Mouse (Mus musculus): ENCODE results near the gene Rgs10. TPM values are rescaled to one million over a fixed set of nuclear protein-coding genes. Genes with fewer than 3 reads are reported as not detected.

Gene Rgs10
- 2.7 and 3.5 TPM in 2 replicates for polyA plus RNA-seq (2016; fragmentation: Nextera tagmentation; extraction: Ambion mirVana)

- H3K27me3 ChIP-seq (ENCODE audit: low read depth, poor library complexity, severe bottlenecking) = peaks cover 86% of the 10 kb centered on the region
- H3K36me3 ChIP-seq = no peaks in the 10 kb centered on the region
- H3K4me3 ChIP-seq = peak within 1 kb of the TSS; percentile 80
- DNase-seq (ENCODE audit: low spot score) = peak; percentile 77
- no peaks in the 10 kb centered on the region for H3K9me3 ChIP-seq (replicated peaks)
- under 1% methylated on average over 96 of the region's 102 CpGs for WGBS
- peak within 1 kb of the TSS; percentile 73 for H3K27ac ChIP-seq
- H3K4me1 ChIP-seq = peaks cover 20% of the 10 kb centered on the region
Measured at GRCm38 (mm10) chr7:128417930-128418779, at the start of gene Rgs10. Gene Rgs10, minus strand, starts transcription at chr7:128418758.

GRCm38 (mm10) chr7:128462406-128462805, 43.8 kb upstream of the Rgs10 start:
- 72% methylated on average over 5 of the region's 5 CpGs for WGBS
- peak overlapping the region; percentile 97 for H3K27ac ChIP-seq
- H3K36me3 ChIP-seq = no peaks in the 10 kb centered on the region
- peaks cover 14% of the 10 kb centered on the region for H3K4me1 ChIP-seq
- H3K27me3 ChIP-seq (ENCODE audit: low read depth, poor library complexity, severe bottlenecking) = no peaks in the 10 kb centered on the region
- no peaks in the 10 kb centered on the region for H3K9me3 ChIP-seq (replicated peaks)
- peak; percentile 37 for DNase-seq (ENCODE audit: low spot score)
- peak overlapping the region; percentile 84 for H3K4me3 ChIP-seq

DNA sequence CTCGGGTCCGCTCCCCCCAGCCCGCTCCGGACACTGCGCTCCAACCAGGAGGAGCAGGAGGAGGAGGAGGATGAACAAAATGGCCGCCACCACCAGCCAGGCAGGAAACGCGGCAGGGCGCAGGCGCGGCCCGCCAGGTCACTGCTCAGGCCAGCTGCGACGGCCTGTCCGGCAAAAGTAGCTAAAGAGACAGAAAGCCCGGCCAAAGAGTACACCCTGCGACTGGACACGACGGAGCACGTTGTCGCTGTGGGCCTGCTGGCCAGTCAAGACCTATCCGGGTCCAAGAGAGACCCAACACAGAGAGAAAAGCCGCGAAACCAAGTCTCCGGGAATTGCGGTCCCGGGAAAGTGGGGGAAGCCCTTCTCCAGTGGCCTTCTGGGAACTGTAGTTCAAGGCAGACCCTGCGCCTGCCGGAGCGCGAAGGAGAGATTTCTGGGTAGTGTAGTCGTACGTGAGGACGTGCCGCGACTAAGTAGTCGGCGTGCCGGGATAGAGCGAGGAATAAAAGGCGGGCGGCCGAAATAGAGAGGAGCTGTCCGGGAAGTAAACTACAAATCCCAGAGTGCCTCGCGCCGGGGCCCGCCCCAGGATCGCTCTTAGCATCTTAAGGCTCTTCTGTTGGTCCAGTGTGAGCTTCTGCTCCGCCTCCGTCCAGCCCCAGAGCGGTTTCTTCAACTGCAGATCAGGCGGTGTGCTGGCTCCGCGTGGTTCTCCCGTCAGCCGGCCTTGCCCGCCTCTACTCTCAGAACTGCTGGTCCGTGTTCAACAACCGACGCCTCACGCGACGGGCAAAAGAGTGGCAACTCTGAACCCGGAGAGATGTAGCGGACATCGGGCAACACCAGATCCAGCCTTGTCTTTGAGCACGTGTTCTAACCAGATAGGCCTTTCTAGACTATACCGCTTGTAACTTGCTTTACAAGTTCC, 43.0 kb upstream of the Rgs10 start, which contains the start of gene Tial1:
Tial1 (minus strand) TSS at position 433 of the 931 bp plus-strand sequence.
- under 1% methylated on average over 69 of the region's 69 CpGs for WGBS
- H3K9me3 ChIP-seq (replicated peaks) = no peaks in the 10 kb centered on the region
- no peaks in the 10 kb centered on the region for H3K36me3 ChIP-seq
- H3K27ac ChIP-seq = peak within 1 kb of the TSS; percentile 97
- no peaks in the 10 kb centered on the region for H3K27me3 ChIP-seq (ENCODE audit: low read depth, poor library complexity, severe bottlenecking)
- H3K4me1 ChIP-seq = peaks cover 15% of the 10 kb centered on the region
- peak; percentile 96 for DNase-seq (ENCODE audit: low spot score)
- H3K4me3 ChIP-seq = peak within 1 kb of the TSS; percentile 84

DNA sequence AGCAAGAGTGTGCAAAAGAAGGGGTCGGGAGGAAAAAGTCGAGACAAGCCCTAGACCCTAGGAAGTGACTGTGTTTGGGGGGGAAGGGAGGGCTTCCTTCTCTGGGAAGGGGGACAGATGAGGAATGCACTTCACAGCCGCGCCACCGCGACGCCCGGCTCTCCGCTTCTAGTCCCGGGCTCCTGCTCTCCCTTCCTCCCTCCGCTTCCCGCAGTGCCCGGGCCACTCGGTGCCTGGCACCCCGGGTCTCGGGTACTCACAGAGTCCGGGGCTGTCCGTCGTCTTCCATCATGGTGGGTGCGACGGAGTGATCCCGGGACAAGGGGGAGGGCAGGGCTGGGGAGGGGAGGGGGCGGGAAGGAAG, 42.3 kb upstream of the Rgs10 start:
- H3K27me3 ChIP-seq (ENCODE audit: low read depth, poor library complexity, severe bottlenecking) = no peaks in the 10 kb centered on the region
- H3K36me3 ChIP-seq = no peaks in the 10 kb centered on the region
- WGBS = under 1% methylated on average over 23 of the region's 23 CpGs
- DNase-seq (ENCODE audit: low spot score) = no peak
- H3K4me3 ChIP-seq = peak overlapping the region; percentile 84
- H3K4me1 ChIP-seq = peaks cover 15% of the 10 kb centered on the region
- no peaks in the 10 kb centered on the region for H3K9me3 ChIP-seq (replicated peaks)
- H3K27ac ChIP-seq = peak overlapping the region; percentile 97

- H3K27me3 ChIP-seq (ENCODE audit: low read depth, poor library complexity, severe bottlenecking) = no peaks in the 10 kb centered on the region
- H3K36me3 ChIP-seq = no peaks in the 10 kb centered on the region
- H3K9me3 ChIP-seq (replicated peaks) = no peaks in the 10 kb centered on the region
- H3K4me3 ChIP-seq = peak overlapping the region; percentile 84
- WGBS = under 1% methylated on average over 36 of the region's 36 CpGs
- peak overlapping the region; percentile 97 for H3K27ac ChIP-seq
- peaks cover 15% of the 10 kb centered on the region for H3K4me1 ChIP-seq
- DNase-seq (ENCODE audit: low spot score) = no peak
Measured at GRCm38 (mm10) chr7:128460131-128460864, 41.7 kb upstream of the Rgs10 start.

DNA sequence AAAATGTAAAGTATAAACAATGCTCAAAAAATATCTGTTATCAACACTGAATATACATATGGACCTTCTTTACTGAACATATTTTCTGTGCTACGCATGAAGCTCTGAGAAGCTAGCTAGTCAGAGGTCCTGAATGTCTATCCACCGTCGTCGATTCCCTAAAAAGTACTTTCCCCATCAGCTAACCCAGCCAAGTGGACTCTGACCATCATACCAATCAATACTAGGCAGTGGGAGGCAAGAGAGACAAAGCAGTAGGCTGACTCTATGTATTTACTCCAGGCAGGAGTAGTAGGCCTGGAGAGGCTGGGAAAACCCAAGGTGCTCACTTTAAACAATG, 41.2 kb upstream of the Rgs10 start:
- peak overlapping the region; percentile 84 for H3K4me3 ChIP-seq
- WGBS = 26% methylated on average over 4 of the region's 4 CpGs
- DNase-seq (ENCODE audit: low spot score) = no peak
- peak overlapping the region; percentile 97 for H3K27ac ChIP-seq
- peaks cover 2% of the 10 kb centered on the region for H3K36me3 ChIP-seq
- H3K4me1 ChIP-seq = peaks cover 15% of the 10 kb centered on the region
- H3K27me3 ChIP-seq (ENCODE audit: low read depth, poor library complexity, severe bottlenecking) = no peaks in the 10 kb centered on the region
- no peaks in the 10 kb centered on the region for H3K9me3 ChIP-seq (replicated peaks)

DNA sequence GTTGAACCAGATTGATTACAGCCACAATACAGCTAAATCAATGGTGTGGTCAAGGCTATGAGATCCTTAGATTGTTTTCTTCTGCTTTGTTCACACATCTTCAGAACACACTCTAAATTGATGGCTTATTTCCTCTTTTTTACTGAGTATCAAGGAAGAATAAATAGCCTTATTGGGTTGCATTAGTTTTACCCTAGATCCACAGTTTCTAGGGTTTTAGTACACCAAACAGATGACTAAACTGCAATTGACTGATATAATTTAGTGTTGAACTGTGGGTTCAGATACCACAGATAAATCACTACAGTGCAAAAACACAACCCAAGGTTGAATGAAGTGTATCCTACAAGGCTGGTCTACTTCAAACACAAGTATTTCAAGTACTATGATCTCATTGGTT, 39.5 kb upstream of the Rgs10 start:
- Histone ChIP-seq H3K4me1 (peaks cover 15% of the 10 kb centered on the region), H3K36me3 (peaks cover 19% of the 10 kb centered on the region), H3K9me3 (replicated peaks) (no peaks in the 10 kb centered on the region), H3K27me3 (ENCODE audit: low read depth, poor library complexity, severe bottlenecking) (no peaks in the 10 kb centered on the region), H3K4me3 (no peak overlapping the region), H3K27ac (no peak overlapping the region)
- DNase-seq (ENCODE audit: low spot score) = no peak

GRCm38 (mm10) chr7:128452731-128453130, 34.2 kb upstream of the Rgs10 start:
- H3K4me1 ChIP-seq = 0 out of 2 replicates have a peak, but pooled peaks cover 3% of the 10 kb centered on the region
- H3K36me3 ChIP-seq = peaks cover 65% of the 10 kb centered on the region
- no peak overlapping the region for H3K27ac ChIP-seq
- no peaks in the 10 kb centered on the region for H3K9me3 ChIP-seq (replicated peaks)
- DNase-seq (ENCODE audit: low spot score) = no peak
- 94% methylated on average over 1 of the region's 1 CpGs for WGBS
- no peak overlapping the region for H3K4me3 ChIP-seq
- H3K27me3 ChIP-seq (ENCODE audit: low read depth, poor library complexity, severe bottlenecking) = no peaks in the 10 kb centered on the region

DNA sequence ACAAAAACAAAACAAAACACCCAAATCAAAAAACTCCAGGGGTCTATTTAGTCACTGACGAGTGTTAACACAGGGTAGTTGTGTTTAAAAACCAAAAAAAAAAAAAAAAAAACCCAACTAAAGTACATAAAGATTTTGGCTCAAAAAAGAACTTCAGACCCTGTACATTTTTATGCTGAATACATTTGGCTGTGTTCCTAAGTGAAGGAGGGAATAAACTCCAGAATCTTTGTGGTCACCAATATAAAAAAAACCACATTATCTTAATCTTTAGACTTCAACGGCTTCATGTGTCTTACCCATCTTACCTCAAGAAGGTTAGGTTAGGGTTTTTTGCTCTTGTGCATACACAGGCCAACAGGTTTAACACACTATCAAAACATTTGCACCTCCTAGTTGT, 22.0 kb upstream of the Rgs10 start:
- H3K27ac ChIP-seq = no peak overlapping the region
- no peak overlapping the region for H3K4me3 ChIP-seq
- H3K4me1 ChIP-seq = no peaks in the 10 kb centered on the region
- 89% methylated on average over 2 of the region's 2 CpGs for WGBS
- DNase-seq (ENCODE audit: low spot score) = no peak
- no peaks in the 10 kb centered on the region for H3K27me3 ChIP-seq (ENCODE audit: low read depth, poor library complexity, severe bottlenecking)
- peaks cover 61% of the 10 kb centered on the region for H3K36me3 ChIP-seq
- no peaks in the 10 kb centered on the region for H3K9me3 ChIP-seq (replicated peaks)

- H3K4me1 ChIP-seq = no peaks in the 10 kb centered on the region
- 97% methylated on average over 6 of the region's 6 CpGs for WGBS
- no peaks in the 10 kb centered on the region for H3K9me3 ChIP-seq (replicated peaks)
- no peaks in the 10 kb centered on the region for H3K27me3 ChIP-seq (ENCODE audit: low read depth, poor library complexity, severe bottlenecking)
- peaks cover 48% of the 10 kb centered on the region for H3K36me3 ChIP-seq
- no peak for DNase-seq (ENCODE audit: low spot score)
- no peak overlapping the region for H3K27ac ChIP-seq
- H3K4me3 ChIP-seq = no peak overlapping the region
Measured at GRCm38 (mm10) chr7:128439251-128439650, 20.7 kb upstream of the Rgs10 start.

- no peaks in the 10 kb centered on the region for H3K27me3 ChIP-seq (ENCODE audit: low read depth, poor library complexity, severe bottlenecking)
- no peak overlapping the region for H3K4me3 ChIP-seq
- H3K4me1 ChIP-seq = no peaks in the 10 kb centered on the region
- no peak for DNase-seq (ENCODE audit: low spot score)
- no peak overlapping the region for H3K27ac ChIP-seq
- H3K36me3 ChIP-seq = peaks cover 36% of the 10 kb centered on the region
- H3K9me3 ChIP-seq (replicated peaks) = no peaks in the 10 kb centered on the region
Measured at GRCm38 (mm10) chr7:128438131-128438530, 19.6 kb upstream of the Rgs10 start.

GRCm38 (mm10) chr7:128433213-128433612, 14.7 kb upstream of the Rgs10 start:
- H3K27ac ChIP-seq = no peak overlapping the region
- no peaks in the 10 kb centered on the region for H3K4me1 ChIP-seq
- WGBS = 75% methylated on average over 1 of the region's 1 CpGs
- H3K4me3 ChIP-seq = no peak overlapping the region
- H3K27me3 ChIP-seq (ENCODE audit: low read depth, poor library complexity, severe bottlenecking) = no peaks in the 10 kb centered on the region
- no peaks in the 10 kb centered on the region for H3K9me3 ChIP-seq (replicated peaks)
- H3K36me3 ChIP-seq = no peaks in the 10 kb centered on the region
- DNase-seq (ENCODE audit: low spot score) = no peak

Data from limb, embryonic 10.5 days (tissue).